Mouse (Mus musculus) small intestine, adult 2 months (tissue): ENCODE measurements around the gene Eps8l3.

ENCODE experiments used
- CTCF ChIP-seq: fragments of 200-500 bp; IDR thresholded peaks from 2 replicates; pipeline ENCODE4 v1.5.1; 2012; ENCODE audit warnings: low read depth, mild to moderate bottlenecking, control low read depth, inconsistent platforms, low read length, moderate library complexity, mixed read lengths; ENCODE audit not compliant: insufficient replicate concordance, insufficient read length; ENCODE audit errors: extremely low read depth
- POLR2A ChIP-seq: fragments of 200-500 bp; IDR thresholded peaks from 2 replicates; pipeline ENCODE4 v1.6.1; 2012; ENCODE audit warnings: low read depth, mild to moderate bottlenecking, control low read depth, inconsistent platforms, low read length, moderate library complexity

- TF ChIP-seq CTCF, result no peak
- TF ChIP-seq POLR2A, result no peak
Measured at GRCm38 (mm10) chr3:107846175-107846574, 30.9 kb upstream of the Eps8l3 start.
